Mouse (Mus musculus) adrenal gland, adult (tissue): ENCODE data around the gene Mustn1.

ENCODE experiments used
- DNase-seq, 2 experiments: peaks; one replicate each; pipeline ENCODE4 v3.0.0; 2022 to 2023; ENCODE audit warnings: low spot score in 1 of 2; ENCODE audit not compliant: inconsistent age in 2 of 2

Gene Mustn1

DNA sequence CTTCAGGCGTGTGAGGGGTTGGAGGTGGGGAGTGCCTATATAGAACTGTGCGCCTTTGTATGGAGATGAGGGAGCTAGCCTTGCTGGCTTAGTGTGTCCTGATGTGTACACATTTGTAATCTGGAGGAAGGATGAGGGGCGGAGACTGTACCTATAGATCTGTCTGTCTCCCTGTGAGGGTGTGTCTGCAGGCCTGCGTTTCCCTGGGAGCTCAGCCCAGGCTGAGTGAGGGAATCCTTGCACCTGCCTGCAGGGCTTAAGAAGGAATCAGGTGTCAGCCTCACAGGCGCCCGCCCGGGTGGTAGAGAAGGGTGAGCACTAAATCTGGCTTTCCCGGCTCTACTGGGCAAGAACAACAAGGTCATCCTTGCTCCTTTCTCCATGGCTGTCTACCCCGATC is 794 bp downstream of the Mustn1 start:
- no peak for DNase-seq

DNA sequence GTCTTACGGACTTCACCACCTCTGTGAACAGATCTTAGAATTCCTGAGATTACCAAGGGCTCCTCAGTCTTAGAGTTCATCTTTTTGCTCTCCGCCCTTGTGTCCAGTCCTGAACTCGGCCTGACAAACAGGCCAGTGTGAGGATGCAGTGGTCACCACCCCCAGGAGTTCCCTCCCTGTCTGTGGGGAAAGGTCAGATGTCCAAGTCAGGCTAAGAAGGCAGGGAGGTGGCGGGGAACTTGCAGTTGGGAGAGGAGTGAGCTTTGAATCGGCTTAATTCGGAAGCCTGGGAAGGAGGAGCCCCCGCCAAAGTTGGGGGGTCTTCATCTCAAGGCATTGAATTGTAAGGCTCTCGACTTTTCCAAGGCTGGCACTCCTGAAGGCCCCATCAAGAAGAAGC is 1.3 kb downstream of the Mustn1 start:
- DNase-seq: no peak

DNA sequence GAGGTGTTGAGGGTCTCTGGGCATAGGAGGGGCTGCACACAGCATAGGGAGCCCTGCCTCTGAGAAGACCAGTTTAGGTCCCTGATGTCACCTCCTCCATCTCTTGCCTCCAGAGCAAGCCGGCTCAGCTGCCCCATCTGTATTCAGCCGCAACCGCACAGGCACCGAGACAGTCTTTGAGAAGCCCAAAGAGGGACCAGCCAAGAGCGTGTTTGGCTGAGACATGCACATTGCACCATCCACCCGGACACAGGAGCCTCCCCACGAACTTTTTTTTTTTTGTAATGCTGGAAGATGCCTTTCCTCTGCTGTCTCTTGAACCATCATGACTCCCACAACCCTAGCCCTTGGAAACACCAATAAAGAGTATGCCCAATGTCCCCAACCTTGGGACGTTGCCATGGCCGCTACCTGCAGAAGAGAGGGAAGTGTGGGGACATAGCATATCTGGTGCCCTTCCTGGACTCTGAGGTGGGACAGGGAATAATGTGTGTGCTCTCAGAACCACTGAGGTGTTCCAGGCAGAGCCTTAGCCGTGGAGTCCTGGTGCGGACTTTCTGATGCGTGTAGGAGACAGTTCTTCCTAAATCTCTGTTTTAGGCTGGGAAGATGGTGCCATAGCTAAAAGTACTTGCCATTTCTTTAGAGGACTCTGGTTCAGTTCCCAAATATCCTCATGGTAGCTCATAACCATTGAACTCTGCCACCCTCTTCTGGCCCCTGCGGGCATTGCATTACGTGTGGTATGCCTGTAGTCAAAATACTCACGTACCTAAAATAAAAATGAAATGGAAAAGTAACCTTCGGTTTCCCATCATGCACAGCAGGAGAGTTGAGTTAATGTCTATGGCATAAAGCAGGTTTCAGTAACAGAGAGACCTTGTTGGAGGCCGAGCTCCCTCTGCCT is 2.1 kb downstream of the Mustn1 start:
- peak in 1 of 2 experiments; percentile 78 for DNase-seq

DNA sequence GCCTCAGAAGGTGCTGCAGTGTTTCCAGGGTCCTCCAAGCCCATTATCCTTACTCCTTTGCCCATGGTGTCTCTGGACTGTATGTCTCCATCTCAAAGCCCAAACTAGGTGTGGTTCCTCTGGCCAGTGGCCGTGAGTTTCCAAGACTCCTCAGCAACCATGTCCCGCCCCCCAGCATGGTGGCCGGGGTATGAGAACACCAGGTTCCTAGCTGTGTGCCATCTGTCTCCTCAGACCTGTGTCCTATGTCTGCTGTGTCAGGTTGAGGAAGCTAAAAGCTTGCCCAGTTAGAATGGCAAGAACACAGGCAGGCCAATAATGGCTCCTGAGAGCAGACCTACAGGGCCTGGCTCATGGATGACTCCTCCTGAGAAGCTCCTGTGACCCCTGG is 2.7 kb downstream of the Mustn1 start:
- DNase-seq: no peak

DNA sequence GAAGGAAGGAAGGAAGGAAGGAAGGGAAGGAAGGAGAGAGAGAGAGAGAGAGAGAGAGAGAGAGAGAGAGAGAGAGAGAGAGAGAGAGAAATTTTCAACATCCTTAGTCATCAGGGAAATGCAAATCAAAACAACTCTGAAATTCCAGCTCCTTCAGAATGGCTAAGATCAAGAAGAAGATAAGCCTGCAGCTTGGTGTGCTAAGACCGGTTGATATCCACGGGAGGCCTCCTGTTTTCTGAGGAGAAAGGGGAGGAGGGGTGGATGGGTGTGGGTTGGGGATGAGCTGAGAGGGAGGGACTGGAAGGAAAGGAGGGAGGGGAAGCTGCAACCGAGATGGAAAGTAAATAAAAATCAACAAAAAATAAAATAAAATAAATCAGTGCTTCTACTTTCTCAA is 6.3 kb downstream of the Mustn1 start:
- no peak for DNase-seq

DNA sequence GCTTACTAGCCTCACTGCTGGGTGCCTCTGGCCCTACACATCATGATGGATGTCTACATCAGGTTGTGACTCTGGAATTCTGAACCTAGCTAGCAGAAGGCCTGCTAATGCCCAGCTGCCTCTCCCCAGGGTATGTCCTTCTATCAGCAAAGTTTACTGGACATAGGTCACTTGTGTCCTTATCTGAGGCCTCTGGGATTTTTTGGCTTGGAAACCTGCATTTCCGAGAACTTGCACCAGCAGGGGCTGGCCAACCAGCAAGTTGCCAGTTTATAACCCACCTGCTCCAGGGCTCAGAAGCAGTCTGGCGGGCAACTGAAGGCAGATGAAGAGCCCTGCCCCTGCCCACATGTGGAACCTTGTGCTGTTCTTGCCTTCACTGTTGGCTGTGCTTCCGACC is 7.2 kb downstream of the Mustn1 start, which contains the start of gene Itih4:
Itih4 (plus strand) TSS at position 273 of the 400 bp plus-strand sequence.
- no peak for DNase-seq

DNA sequence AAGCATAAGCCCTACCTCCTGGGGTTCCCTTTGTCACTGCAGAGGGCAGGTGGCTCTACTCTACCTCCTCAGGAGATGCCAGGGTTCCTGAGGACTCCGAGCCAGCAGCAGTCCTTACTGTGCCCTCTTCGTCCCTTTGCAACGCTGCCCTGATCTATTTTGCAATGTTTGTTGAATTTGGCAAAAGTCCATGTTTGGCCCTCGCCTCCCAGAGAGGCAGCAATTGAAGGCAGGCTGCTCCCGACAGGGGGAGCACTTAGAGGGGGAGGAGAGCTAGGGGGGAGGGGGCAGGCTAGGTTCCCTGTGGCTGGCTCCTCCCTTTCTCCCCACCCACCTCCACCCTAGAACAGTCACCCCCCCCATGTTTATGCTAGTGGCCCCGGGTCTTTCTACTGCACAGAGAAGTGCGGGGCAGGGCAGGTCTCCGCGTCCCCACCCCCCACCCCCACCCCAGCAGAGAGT is 9.3 kb downstream of the Mustn1 start:
- peak; percentile 59 to 89 for DNase-seq

DNA sequence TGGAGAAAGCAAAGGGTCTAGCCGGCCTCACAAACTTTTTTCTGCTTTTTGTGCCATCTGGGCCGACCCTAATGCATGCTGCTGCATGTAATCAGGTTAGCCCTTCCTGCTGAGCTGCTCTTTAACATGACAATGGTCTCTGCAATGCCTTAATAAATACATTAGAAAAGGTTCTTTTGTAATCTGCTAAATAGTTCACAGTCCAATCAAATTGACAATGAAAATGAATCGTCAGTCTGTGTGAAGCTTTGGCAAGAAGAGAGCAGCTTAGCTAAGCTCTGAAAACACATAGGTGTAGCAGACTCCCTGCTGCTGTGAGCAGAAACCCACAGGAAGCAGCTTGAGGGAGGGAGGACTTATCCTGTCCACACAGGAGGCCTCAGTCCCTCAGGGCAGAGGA is 21.0 kb downstream of the Mustn1 start:
- DNase-seq: no peak

DNA sequence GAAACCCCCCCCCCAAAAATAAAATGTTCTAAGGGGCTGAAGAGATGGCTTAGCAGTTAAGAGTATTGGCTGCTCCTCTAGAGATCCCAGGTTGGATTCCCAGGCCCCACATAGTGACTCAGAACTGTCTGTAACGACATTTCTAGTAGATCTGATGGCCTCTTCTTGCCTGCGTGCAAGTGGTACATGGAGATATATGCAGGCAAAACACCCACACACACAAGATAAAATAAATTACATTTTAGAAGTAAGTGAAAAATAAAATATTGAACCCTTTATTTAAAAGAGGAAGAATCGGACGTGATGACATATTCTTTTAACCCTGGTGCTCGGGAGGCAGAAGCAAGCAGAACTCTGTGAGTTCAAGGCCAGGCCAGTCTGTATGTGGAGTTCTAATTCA is 23.6 kb downstream of the Mustn1 start:
- no peak for DNase-seq

DNA sequence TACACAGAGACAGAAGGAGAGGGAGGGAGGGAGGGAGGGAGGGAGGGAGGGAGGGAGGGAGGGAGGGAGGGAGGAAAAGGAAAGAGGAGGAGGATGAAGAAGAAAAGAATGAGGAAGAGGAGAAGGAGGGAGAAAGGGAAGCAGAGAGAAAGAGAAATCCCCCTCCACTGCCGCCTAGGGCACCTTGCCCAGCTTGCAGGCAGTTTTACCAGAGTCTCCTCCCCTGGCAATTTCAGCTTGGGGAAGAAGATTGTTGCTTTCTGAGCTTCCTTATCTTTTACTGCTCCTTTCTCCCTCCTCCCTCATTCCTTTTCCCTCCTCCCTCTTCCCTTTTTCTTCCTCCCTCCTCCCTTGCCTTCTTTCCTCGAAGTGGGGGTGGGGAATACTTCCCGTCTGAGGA is 24.0 kb downstream of the Mustn1 start:
- no peak for DNase-seq

DNA sequence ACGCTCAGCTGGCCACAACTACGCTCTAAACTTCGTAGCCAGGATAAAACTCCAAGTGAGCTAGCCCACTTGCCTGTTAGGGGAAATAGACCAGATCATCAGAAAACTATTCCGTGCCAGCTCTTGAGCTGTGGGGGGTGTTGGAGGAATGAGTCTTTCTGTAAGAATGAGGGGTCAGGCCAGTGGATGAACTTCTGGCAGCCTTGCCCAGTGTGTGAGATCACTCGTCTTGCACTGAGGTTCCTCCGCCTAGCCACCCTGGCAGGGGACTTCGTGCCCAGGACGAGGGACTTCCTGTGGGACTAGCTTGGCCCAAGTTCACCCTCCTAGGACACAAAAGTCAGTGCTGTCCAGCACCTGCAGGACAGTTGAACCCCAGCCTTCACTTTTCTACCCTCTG is 25.3 kb downstream of the Mustn1 start:
- no peak for DNase-seq

DNA sequence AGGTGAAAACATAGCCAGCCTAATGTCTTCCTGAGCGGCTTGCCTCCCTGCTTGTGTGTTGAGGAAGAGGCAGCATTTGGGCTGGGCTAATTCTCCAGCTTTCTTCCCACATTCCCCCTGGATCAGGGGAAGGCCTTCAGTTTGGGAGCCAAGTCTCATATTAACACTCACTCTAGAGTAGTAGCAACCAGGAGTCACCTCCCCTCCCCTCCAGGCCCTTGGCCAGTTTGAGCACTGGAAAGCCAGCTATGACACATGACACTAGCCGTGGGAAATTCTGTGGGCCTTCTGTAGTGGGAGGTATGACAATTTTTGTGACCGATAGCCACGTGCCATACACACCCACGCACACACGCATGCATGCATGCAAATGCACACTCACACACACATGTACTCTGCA is 27.0 kb downstream of the Mustn1 start:
- no peak for DNase-seq

DNA sequence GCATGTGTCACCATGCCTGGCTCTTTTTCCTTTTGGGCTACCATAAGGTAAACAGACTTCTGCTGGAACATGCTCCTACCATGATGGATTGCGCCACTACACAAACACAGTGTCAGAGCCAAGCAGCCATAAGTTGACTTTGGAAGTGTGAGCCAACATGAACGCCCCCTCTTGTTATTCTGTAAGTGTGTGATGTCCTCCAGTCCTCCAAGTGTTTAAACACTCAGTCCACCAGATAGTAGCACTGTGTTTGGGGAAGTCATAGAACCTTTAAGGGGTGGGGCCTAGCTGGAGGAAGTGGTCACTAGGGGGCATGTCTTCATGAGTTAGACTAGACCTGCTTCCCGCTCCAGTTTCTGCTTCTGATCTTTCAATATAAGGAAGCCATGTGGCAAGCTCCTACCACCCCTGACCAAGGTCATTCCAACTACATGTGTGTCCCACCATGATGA is 28.8 kb downstream of the Mustn1 start:
- no peak for DNase-seq

DNA sequence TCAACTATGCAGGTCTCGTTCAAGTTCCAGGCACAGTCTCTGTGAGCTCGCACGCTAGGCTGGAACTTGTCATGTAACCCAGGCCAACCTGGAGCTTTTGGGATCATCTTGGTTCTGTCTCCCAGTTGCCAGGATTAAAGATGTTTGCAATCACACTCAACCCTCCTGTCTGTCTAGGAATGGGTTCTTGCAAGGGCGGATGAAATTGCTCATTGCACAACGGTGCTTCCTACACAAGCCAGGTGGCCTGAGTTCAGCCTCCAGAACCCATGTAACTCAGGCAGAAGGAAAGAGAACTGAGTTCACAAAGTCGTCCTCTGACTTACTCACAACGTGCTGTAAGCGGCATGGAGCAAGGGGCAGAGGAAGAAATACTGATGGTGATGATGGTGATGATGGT is 32.1 kb downstream of the Mustn1 start:
- no peak for DNase-seq

DNA sequence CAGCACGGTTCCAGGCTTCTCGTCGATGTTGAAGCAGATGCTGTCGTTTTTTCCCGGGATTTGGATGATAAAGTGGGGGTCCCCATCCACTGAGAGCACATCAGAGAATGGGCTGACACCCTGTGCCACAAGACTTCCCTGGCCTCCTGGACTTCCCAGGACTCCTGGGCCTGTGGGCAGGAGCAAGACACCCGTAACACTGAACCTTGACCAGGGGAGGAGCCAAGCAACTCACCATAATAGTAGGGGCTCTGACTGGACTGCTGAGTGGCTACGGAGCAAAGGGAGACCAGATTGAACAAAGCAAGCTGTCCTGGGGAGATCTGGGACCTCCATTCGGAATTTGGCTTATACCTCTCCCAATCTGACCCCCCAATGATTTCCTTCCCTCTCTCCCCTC is 33.6 kb downstream of the Mustn1 start:
- DNase-seq: no peak

DNA sequence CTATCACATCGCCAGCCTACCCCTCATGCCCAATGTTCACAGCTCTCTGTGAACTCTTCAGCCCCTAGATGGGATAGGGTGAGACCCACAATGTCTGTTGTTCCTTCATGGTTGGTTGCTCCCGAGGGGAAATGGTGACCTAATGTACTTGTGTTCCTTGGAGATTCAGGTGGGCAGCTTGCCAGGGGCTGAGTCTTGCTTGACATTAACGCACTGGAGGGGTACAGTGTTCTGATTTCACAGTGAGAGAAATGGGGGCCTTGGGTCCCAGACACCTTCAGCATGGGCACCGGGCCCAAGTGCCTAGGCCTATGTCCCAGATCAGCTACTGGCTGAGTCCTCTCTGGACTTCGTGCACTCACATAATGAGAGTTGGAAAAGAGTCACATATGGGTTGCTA is 34.4 kb downstream of the Mustn1 start:
- peak in 1 of 2 experiments; percentile 37 for DNase-seq

DNA sequence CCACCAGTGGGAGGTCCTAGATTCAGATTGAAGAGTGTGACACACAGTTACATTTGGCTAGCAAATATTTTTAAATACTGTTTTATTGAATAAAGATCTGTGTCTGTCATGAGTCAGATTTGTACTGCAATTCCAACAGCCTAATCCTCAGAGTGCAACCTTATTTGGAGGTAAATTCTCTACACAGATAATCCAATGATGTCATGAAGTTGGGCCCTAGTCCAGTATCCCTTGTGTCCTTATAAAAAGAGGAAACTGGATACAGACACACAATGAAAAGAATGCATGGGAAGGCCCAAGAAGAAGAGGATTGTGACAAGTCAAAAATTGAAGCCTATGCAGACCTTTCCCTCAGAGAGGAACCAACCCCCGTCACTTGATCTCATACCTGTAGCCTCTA is 37.5 kb downstream of the Mustn1 start:
- no peak for DNase-seq

DNA sequence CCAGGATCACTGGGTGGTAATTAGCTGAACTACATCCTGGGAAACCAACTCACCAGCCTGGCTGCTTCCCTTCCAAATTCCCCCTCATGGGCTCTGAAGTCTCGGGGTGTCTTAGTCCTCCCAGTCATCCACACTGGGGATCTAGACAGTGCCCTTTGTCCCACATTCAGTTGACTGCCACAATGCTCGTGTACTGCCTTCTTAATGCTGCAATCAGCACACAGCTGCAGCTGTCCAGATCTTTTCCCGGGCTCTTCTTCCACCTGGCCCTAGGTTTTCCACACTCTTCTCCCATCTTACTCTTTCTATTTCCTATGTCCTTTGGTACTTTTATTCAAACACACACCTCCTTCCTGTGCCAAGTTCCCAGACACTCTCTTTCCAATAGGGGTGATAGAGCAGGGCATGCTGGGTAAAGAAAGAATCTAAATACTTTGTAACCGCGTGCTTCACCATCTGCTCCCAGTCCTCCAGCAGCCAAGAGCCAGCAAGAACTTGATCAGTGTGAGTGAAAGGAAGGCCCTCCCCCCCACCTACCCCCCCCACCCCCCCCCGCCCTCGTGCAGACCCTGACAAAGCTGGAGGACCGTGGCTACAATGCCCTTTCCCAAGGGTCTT is 43.2 kb downstream of the Mustn1 start:
- DNase-seq: no peak

DNA sequence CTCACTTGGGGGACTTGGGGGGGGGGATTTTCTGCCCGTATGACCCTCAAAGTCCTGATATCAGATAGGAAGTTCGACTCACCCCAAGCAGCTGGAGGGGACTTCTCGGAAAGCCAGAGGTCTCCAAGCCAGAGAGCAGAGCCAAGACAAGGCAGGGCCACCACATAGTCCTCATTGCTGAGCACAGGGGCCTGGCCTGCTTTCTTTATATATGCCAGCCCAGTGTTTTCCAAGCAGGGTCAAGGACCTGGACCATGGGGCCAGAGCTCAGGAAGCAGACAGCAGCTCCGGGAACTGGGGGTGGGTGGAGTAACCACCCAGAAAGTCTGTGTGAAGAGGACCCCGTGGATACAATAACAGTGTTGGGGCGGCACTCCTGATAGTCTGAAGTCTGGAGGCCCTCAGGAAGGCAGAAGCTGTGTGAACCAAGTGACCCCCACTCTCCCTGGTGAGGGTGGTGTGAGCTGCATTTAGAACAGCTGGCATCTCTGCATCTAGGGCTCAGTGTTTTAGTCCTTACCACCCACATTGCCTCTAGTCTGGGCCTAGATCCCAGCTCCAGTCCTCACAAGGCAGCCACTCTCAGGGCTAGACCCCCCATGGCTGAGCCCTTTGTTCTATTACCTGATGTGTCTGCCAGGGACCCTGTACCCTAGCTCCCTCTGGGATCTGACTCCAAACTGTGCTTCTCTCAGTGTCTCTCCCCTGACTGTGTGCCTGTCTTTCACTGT is 44.5 kb downstream of the Mustn1 start, which contains the start of gene Itih3:
Itih3 (minus strand) TSS at position 386 of the 731 bp plus-strand sequence.
- DNase-seq: peak in 1 of 2 experiments; percentile 13

DNA sequence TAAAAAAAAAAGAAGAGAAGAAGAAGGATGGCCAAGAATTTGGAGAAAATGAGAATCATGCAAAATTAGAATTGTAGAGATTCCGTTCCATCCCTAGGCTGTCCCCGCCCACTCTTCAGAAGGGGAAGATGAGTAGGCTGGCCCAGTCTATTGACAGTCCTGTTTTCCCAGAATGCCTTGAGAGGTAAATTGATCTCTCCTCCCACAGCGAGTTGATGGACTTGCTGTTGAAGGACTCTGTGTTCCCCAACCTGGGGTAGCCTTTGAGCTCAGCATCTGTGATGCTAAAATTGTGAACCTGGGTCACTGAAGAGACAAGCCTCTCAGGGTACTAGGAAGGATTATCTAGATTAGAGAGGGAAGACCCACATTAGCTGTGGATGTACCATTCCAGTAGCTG is 46.5 kb downstream of the Mustn1 start:
- DNase-seq: no peak

DNA sequence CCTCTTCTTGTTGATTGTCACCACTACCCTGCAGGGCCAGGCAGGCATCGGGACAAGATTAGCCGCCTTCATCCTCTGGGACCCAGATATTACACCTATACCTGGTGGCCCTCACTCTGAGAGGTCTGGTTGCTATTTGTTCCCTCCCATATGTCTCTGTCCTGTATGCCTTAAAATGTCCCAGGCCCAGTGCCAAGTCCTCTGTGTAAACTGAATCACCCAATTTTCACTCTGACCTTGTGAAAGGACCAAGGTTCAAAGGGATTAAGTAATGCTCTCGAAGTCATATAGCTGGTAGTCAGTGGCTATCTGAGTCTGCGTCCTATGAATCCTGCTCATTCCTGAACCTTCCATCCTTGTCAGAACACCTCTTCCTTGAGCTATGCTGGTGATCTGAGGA is 51.4 kb downstream of the Mustn1 start:
- DNase-seq: peak; percentile 22 to 82
